ENCODE assay signal across 8 mouse cellular contexts in genomic region chr6:71823961-71824360, GRCm38 (mm10). TPM values are rescaled to one million over a fixed set of nuclear protein-coding genes. Genes with fewer than 3 reads are reported as not detected.
A peak's percentile ranks its signal among the peaks of the same experiment; 100 is the strongest.
DNase-seq lines count a peak whose midpoint lies in the region; ATAC-seq and TF ChIP-seq lines count a peak whose summit lies in the region.

No protein-coding gene starts in this region.

- H3K27me3 ChIP-seq in heart, adult 2 months (ENCODE audit: control insufficient read depth, insufficient read depth, low read length) = no peaks in the 10 kb centered on the region
- H3K27me3 ChIP-seq in forebrain, postnatal 0 days (ENCODE audit: insufficient read depth, low read length) = no peaks in the 10 kb centered on the region
- H3K27me3 ChIP-seq in liver, embryonic 16.5 days (ENCODE audit: control insufficient read depth, insufficient read depth, low read depth, low read length) = no peaks in the 10 kb centered on the region; the same call in 1 of the 2 replicates

- H3K27ac ChIP-seq in heart, adult 2 months = peak overlapping the region; percentile 72
- no peak overlapping the region for H3K27ac ChIP-seq in forebrain, postnatal 0 days (ENCODE audit: low read depth, low read length)
- H3K27ac ChIP-seq in liver, embryonic 16.5 days (ENCODE audit: low read length) = no peak overlapping the region

- TF ChIP-seq POLR2A in heart, adult 2 months (IDR thresholded peaks at IDR 0.05; ENCODE audit: insufficient read depth, low read depth, low read length) = no peak

- no peak for TF ChIP-seq EP300 in heart, adult 2 months (IDR thresholded peaks at IDR 0.05; ENCODE audit: insufficient read depth, low read depth, low read length)

- intact Hi-C loops in heart, adult 2 months (cut with DNase I) = loop anchor here (1.0 to 5.0 kb wide), 2 partner anchors 7 to 192 kb away; partner anchors contain the start of genes Immt and Kdm3a

- TF ChIP-seq CTCF in heart, adult 2 months (IDR thresholded peaks at IDR 0.05) = no peak
- TF ChIP-seq CTCF in forebrain, postnatal 0 days (IDR thresholded peaks at IDR 0.05; ENCODE audit: low read depth) = no peak

- WGBS in heart, adult 2 months = 20% methylated on average over 3 of the region's 3 CpGs
- 37% methylated on average over 3 of the region's 3 CpGs for WGBS in forebrain, postnatal 0 days
- WGBS in liver, embryonic 16.5 days (ENCODE audit: insufficient replicate concordance) = 5% methylated on average over 3 of the region's 3 CpGs

- no peaks in the 10 kb centered on the region for H3K79me2 ChIP-seq in heart, adult 2 months (replicated peaks; ENCODE audit: control insufficient read depth, insufficient read depth, low read length)

- H3K9me3 ChIP-seq in forebrain, postnatal 0 days (ENCODE audit: low read length) = no peaks in the 10 kb centered on the region
- H3K9me3 ChIP-seq in liver, embryonic 16.5 days (replicated peaks; ENCODE audit: control insufficient read depth, low read length) = no peaks in the 10 kb centered on the region

- H3K36me3 ChIP-seq in heart, adult 2 months (ENCODE audit: control insufficient read depth, insufficient read depth, low read length) = no peaks in the 10 kb centered on the region; the same call in 1 of the 2 replicates
- no peaks in the 10 kb centered on the region for H3K36me3 ChIP-seq in forebrain, postnatal 0 days (ENCODE audit: insufficient read depth)
- H3K36me3 ChIP-seq in liver, embryonic 16.5 days (ENCODE audit: control insufficient read depth, insufficient read depth) = no peaks in the 10 kb centered on the region

- H3K4me1 ChIP-seq in heart, adult 2 months (ENCODE audit: control insufficient read depth, insufficient read depth, low read length) = peaks cover 1% of the 10 kb centered on the region
- no peaks in the 10 kb centered on the region; the same call in 1 of the 2 replicates for H3K4me1 ChIP-seq in forebrain, postnatal 0 days (ENCODE audit: insufficient read depth)
- peaks cover 25% of the 10 kb centered on the region for H3K4me1 ChIP-seq in liver, embryonic 16.5 days (ENCODE audit: control insufficient read depth, low read depth, low read length)

- DNase-seq in heart, adult 2 months = no peak
- no peak for DNase-seq in heart, adult 9 months (ENCODE audit: low spot score in 2 of 2)
- peak; percentile 25 for DNase-seq in ES-CJ7 (ENCODE audit: low read depth, low spot score)
- DNase-seq in forebrain, postnatal 0 days = no peak
- no peak for DNase-seq in right cerebral cortex, postnatal 4 days
- no peak for DNase-seq in layer of hippocampus, adult 8-10 months (ENCODE audit: low spot score in 2 of 2)
- no peak for DNase-seq in right cerebral cortex, postnatal 25 days

- no peak for ATAC-seq in forebrain, postnatal 0 days
- ATAC-seq in liver, embryonic 16.5 days (ENCODE audit: low read depth) = no peak

- peak overlapping the region; percentile 71 for H3K4me2 ChIP-seq in forebrain, postnatal 0 days (ENCODE audit: low read depth)
- H3K4me2 ChIP-seq in liver, embryonic 16.5 days (ENCODE audit: low read depth, low read length) = peak overlapping the region; percentile 81

- H3K9ac ChIP-seq in heart, adult 2 months (ENCODE audit: low read depth, low read length) = no peak overlapping the region
- H3K9ac ChIP-seq in forebrain, postnatal 0 days = no peak overlapping the region
- peak overlapping the region; percentile 46 for H3K9ac ChIP-seq in liver, embryonic 16.5 days (ENCODE audit: low read depth, low read length)

- H3K4me3 ChIP-seq in heart, adult 2 months = peak overlapping the region; percentile 78
- H3K4me3 ChIP-seq in forebrain, postnatal 0 days (ENCODE audit: low read depth, low read length) = peak overlapping the region; percentile 79
- peak overlapping the region; percentile 88 for H3K4me3 ChIP-seq in liver, embryonic 16.5 days (ENCODE audit: low read depth, low read length)

RNA-seq across cellular contexts. Expression of gene Mrpl35, which starts 2.8 kb away (rescaled TPM):
- total RNA-seq in heart, adult 2 months (2021) = 10 to 100 TPM; 48.2 to 49.0 TPM
- 14.3 and 23.9 TPM in 2 replicates for polyA plus RNA-seq in heart, adult 2 months (2012; rRNA removed)
- 8.3 and 9.4 TPM in 2 replicates for total RNA-seq in forebrain, postnatal 0 days (2014; rRNA removed)
- polyA plus RNA-seq in forebrain, postnatal 0 days (2015; fragmentation: Nextera tagmentation; extraction: Ambion mirVana) = 55.7 and 59.8 TPM in 2 replicates
- polyA plus RNA-seq in liver, embryonic 16.5 days (2015; fragmentation: Nextera tagmentation; extraction: Ambion mirVana) = 51.1 and 55.0 TPM in 2 replicates
- total RNA-seq in layer of hippocampus, adult 8-10 months (2022) = 10 to 100 TPM; 26.5 to 37.6 (median 31.4) TPM

RNA-seq across cellular contexts. Expression of gene Immt, which starts 7.2 kb away (rescaled TPM):
- 100 to 1,000 TPM; 552 to 624 TPM for total RNA-seq in heart, adult 2 months (2021)
- 174 and 279 TPM in 2 replicates for polyA plus RNA-seq in heart, adult 2 months (2012; rRNA removed)
- total RNA-seq in forebrain, postnatal 0 days (2014; rRNA removed) = 120 TPM in 2 replicates
- 136 and 142 TPM in 2 replicates for polyA plus RNA-seq in forebrain, postnatal 0 days (2015; fragmentation: Nextera tagmentation; extraction: Ambion mirVana)
- 111 and 113 TPM in 2 replicates for polyA plus RNA-seq in liver, embryonic 16.5 days (2015; fragmentation: Nextera tagmentation; extraction: Ambion mirVana)
- total RNA-seq in layer of hippocampus, adult 8-10 months (2022) = 100 to 1,000 TPM; 138 to 153 (median 143) TPM
